Mouse (Mus musculus) lung, postnatal 0 days (tissue): ENCODE measurements around the gene Nsun6.

Experiments used
- CTCF ChIP-seq: IDR thresholded peaks from 2 replicates; pipeline ENCODE4 v1.5.1; 2016; ENCODE audit warnings: antibody characterized with exemption, mild to moderate bottlenecking
- EP300 ChIP-seq: IDR thresholded peaks from 2 replicates; pipeline ENCODE4 v1.6.1; 2016; ENCODE audit warnings: antibody characterized with exemption, mild to moderate bottlenecking, control low read depth

DNA sequence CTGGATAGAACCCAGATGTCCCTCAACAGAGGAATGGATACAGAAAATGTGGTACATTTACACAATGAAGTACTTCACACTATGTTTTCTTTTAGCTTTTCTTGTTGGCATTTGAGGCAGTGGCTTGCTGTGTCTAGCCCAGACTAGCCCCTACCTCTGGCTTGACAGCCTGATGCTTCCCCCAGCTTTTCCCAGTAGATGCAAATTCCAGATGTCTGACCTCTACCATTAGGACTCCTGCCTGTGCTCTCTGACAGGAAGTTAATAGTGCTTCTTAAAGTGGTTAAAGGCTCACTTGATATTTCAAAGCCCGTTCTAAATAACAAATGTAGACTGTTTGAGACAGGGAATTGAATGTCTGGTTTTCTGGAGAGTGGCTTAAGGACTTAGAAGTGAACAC, 8.9 kb upstream of the Nsun6 start:
- TF ChIP-seq CTCF, result no peak
- TF ChIP-seq EP300, result no peak
